Mouse (Mus musculus) cerebellum, postnatal 10 days (tissue): ENCODE data around the gene Lmx1b.

Source experiments
- DNase-seq, 2 experiments: peaks; one replicate each; pipeline ENCODE4 v3.0.0; 2021; ENCODE audit warnings: mixed read lengths in 2 of 2

Gene Lmx1b

GRCm38 (mm10) chr2:33630081-33631021 lies 10.0 kb downstream of the Lmx1b start:
- peak in 1 of 2 experiments; percentile 53 for DNase-seq

GRCm38 (mm10) chr2:33629641-33630040 lies 10.7 kb downstream of the Lmx1b start:
- DNase-seq: no peak

GRCm38 (mm10) chr2:33628791-33629190 lies 11.5 kb downstream of the Lmx1b start:
- no peak for DNase-seq

- DNase-seq: no peak
Measured at GRCm38 (mm10) chr2:33627058-33627375, 13.3 kb downstream of the Lmx1b start.

GRCm38 (mm10) chr2:33626262-33627057 lies 13.9 kb downstream of the Lmx1b start:
- no peak for DNase-seq

GRCm38 (mm10) chr2:33617670-33618069 lies 22.6 kb downstream of the Lmx1b start:
- peak; percentile 39 to 57 for DNase-seq

GRCm38 (mm10) chr2:33616411-33616843 lies 23.9 kb downstream of the Lmx1b start:
- peak; percentile 48 to 54 for DNase-seq

- DNase-seq: peak in 1 of 2 experiments; percentile 52
Measured at GRCm38 (mm10) chr2:33615843-33616344, 24.4 kb downstream of the Lmx1b start.

- no peak for DNase-seq
Measured at GRCm38 (mm10) chr2:33605487-33606256, 34.6 kb downstream of the Lmx1b start.

- no peak for DNase-seq
Measured at GRCm38 (mm10) chr2:33604846-33605486, 35.3 kb downstream of the Lmx1b start.

GRCm38 (mm10) chr2:33600520-33600919 lies 39.8 kb downstream of the Lmx1b start:
- peak; percentile 41 to 49 for DNase-seq

- peak in 1 of 2 experiments; percentile 41 for DNase-seq
Measured at GRCm38 (mm10) chr2:33597384-33597783, 42.9 kb downstream of the Lmx1b start.

- DNase-seq: no peak
Measured at GRCm38 (mm10) chr2:33595085-33595423, 45.3 kb downstream of the Lmx1b start.

GRCm38 (mm10) chr2:33594181-33595084 lies 45.9 kb downstream of the Lmx1b start:
- DNase-seq: no peak

GRCm38 (mm10) chr2:33592931-33593555 lies 47.3 kb downstream of the Lmx1b start:
- DNase-seq: peak in 1 of 2 experiments; percentile 40

GRCm38 (mm10) chr2:33589280-33589679 lies 51.0 kb downstream of the Lmx1b start:
- no peak for DNase-seq

- DNase-seq: no peak
Measured at GRCm38 (mm10) chr2:33584937-33585910, 55.1 kb downstream of the Lmx1b start.

- DNase-seq: no peak
Measured at GRCm38 (mm10) chr2:33583761-33584160, 56.5 kb downstream of the Lmx1b start.

- DNase-seq: peak; percentile 54 to 59
Measured at GRCm38 (mm10) chr2:33583317-33583716, 57.0 kb downstream of the Lmx1b start.
